Mouse (Mus musculus) skeletal muscle tissue, adult 2 months (tissue): ENCODE measurements around the gene Bola3.
"Not testable (repeated sequence)": the region's sequence is repeated elsewhere in the genome, so short reads cannot be mapped to it uniquely, and the experiment has no call there.

Experiments used
- DNase-seq: peaks from one replicate; pipeline ENCODE4 v3.0.0-alpha.2; 2012; ENCODE audit warnings: low read depth, low spot score

Gene Bola3

GRCm38 (mm10) chr6:83348873-83349272 is at the start of gene Bola3:
Gene Bola3 (plus strand): TSS chr6:83349147.
- no peak for DNase-seq

GRCm38 (mm10) chr6:83300447-83301229 is 48.3 kb upstream of the Bola3 start:
- no peak for DNase-seq

GRCm38 (mm10) chr6:83301294-83301693 is 47.7 kb upstream of the Bola3 start:
- DNase-seq, result no peak

GRCm38 (mm10) chr6:83302264-83302663 is 46.7 kb upstream of the Bola3 start:
- DNase-seq, result no peak

GRCm38 (mm10) chr6:83309017-83309416 is 39.9 kb upstream of the Bola3 start:
- no peak for DNase-seq

- DNase-seq, result no peak
Measured at GRCm38 (mm10) chr6:83311206-83311605, 37.7 kb upstream of the Bola3 start.

GRCm38 (mm10) chr6:83312021-83312420 is 36.9 kb upstream of the Bola3 start:
- DNase-seq, result no peak

GRCm38 (mm10) chr6:83312514-83312913 is 36.4 kb upstream of the Bola3 start:
- DNase-seq, result no peak

GRCm38 (mm10) chr6:83315293-83315692 is 33.7 kb upstream of the Bola3 start:
- DNase-seq, result no peak

- DNase-seq, result no peak
Measured at GRCm38 (mm10) chr6:83316022-83316421, 32.9 kb upstream of the Bola3 start.

- DNase-seq, result peak; percentile 87
Measured at GRCm38 (mm10) chr6:83317108-83317741, 31.7 kb upstream of the Bola3 start.

GRCm38 (mm10) chr6:83321927-83322326 is 27.0 kb upstream of the Bola3 start:
- no peak for DNase-seq

GRCm38 (mm10) chr6:83322794-83323193 is 26.2 kb upstream of the Bola3 start:
- DNase-seq, result no peak

GRCm38 (mm10) chr6:83323652-83324419 is 25.1 kb upstream of the Bola3 start:
- DNase-seq, result no peak

GRCm38 (mm10) chr6:83325525-83326393 is 23.2 kb upstream of the Bola3 start, which contains the start of the genes Mthfd2 and Mob1a:
Gene Mthfd2 (minus strand): TSS chr6:83325908.
Gene Mob1a (plus strand): TSS chr6:83326016.
- peak; percentile 96 for DNase-seq

GRCm38 (mm10) chr6:83326394-83326736 is 22.6 kb upstream of the Bola3 start:
- no peak for DNase-seq

- no peak for DNase-seq
Measured at GRCm38 (mm10) chr6:83326761-83327160, 22.2 kb upstream of the Bola3 start.

GRCm38 (mm10) chr6:83327591-83328190 is 21.3 kb upstream of the Bola3 start:
- no peak for DNase-seq

- DNase-seq, result no peak
Measured at GRCm38 (mm10) chr6:83341387-83341786, 7.6 kb upstream of the Bola3 start.

- no peak for DNase-seq
Measured at GRCm38 (mm10) chr6:83342957-83343356, 6.0 kb upstream of the Bola3 start.

- DNase-seq, result not testable (repeated sequence)
Measured at GRCm38 (mm10) chr6:83345285-83345684, 3.7 kb upstream of the Bola3 start.
